Mouse (Mus musculus): ENCODE results near the gene Sel1l3.

GRCm38 (mm10) chr5:53176075-53176474, 37.7 kb downstream of the Sel1l3 start:
- TF ChIP-seq CTCF (conservative IDR thresholded peaks at IDR 0.05 in 1 of 2, IDR thresholded peaks at IDR 0.05 in 1 of 2; ENCODE audit: low read depth in 2 of 2, low read length in 2 of 2), result no peak
- TF ChIP-seq MEF2A (IDR thresholded peaks at IDR 0.05; ENCODE audit: borderline replicate concordance, low read depth, low read length), result no peak
- TF ChIP-seq ELF1 (IDR thresholded peaks at IDR 0.05; ENCODE audit: low read depth, low read length), result no peak
- no peak for TF ChIP-seq JUND (conservative IDR thresholded peaks at IDR 0.05; ENCODE audit: low read depth, low read length)

Measured in CH12.LX (cell line).